Mouse (Mus musculus) testis, adult 2 months (tissue): ENCODE measurements around the gene Mylpf.

Source experiments
- CTCF ChIP-seq: fragments of 200-500 bp; IDR thresholded peaks from 2 replicates; pipeline ENCODE4 v1.5.1; 2012; ENCODE audit warnings: low read depth, mild to moderate bottlenecking, inconsistent platforms, low read length, moderate library complexity; ENCODE audit not compliant: control insufficient read depth, insufficient read depth, insufficient replicate concordance
- POLR2A ChIP-seq: fragments of 200-500 bp; IDR thresholded peaks from 2 replicates; pipeline ENCODE4 v1.6.1; 2012; ENCODE audit warnings: low read depth, mild to moderate bottlenecking, inconsistent platforms, low read length, moderate library complexity; ENCODE audit not compliant: control insufficient read depth

GRCm38 (mm10) chr7:127216307-127216706, 7.6 kb downstream of the Mylpf start:
- TF ChIP-seq CTCF (no peak), POLR2A (no peak)
